Mouse (Mus musculus): ENCODE data around the gene Def6.

GRCm38 (mm10) chr17:28230486-28230885, 22.9 kb downstream of the Def6 start:
- TF ChIP-seq CTCF (IDR thresholded peaks at IDR 0.05 in 2 of 3, conservative IDR thresholded peaks at IDR 0.05 in 1 of 3; ENCODE audit: control insufficient read depth in 1 of 3, insufficient read depth in 1 of 3, low read depth in 2 of 3, low read length in 3 of 3, poor library complexity in 1 of 3, severe bottlenecking in 1 of 3), result no peak
- TF ChIP-seq USF1 (IDR thresholded peaks at IDR 0.05; ENCODE audit: low read depth, low read length), result no peak
- no peak for TF ChIP-seq ZC3H11A (IDR thresholded peaks at IDR 0.05; ENCODE audit: low read depth, low read length)
- TF ChIP-seq TAL1 (IDR thresholded peaks at IDR 0.05; ENCODE audit: low read length), result no peak
- no peak for TF ChIP-seq ZNF384 (IDR thresholded peaks at IDR 0.05; ENCODE audit: low read depth, low read length)
